In the genomic region with DNA sequence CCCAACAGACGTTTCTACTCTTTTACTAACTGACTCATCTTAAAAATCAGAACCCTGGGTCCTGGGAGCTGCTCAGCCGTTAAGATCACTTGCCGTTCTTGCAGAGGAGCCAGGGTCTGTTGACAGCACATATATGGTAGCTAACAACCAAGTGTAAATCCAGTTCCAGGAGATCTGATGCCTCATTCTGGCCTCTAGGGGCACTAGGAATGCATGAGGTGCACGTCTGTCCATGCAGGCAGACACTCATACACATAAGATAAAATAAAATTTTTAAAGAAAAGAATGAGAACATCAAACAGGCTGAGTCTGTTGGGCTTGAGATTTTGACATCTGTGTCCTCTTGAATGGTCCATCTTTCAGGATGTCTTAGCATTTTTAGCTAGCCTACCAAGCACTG, we compare ENCODE assay signal across 24 mouse cellular contexts. TPM values are rescaled to one million over a fixed set of nuclear protein-coding genes. Genes with fewer than 3 reads are reported as not detected.
DNase-seq lines count a peak whose midpoint lies in the region; ATAC-seq and TF ChIP-seq lines count a peak whose summit lies in the region.
"Had no signal": no experiment of that assay in that cellular context is flagged by ENCODE, and none has a peak within 500 bp of the region (broad histone marks: within the 10 kb centered on the region; RNA-seq: fewer than 3 reads in every experiment).

No protein-coding gene starts in this region.

- TF ChIP-seq CTCF in intestine, postnatal 0 days (IDR thresholded peaks at IDR 0.05; ENCODE audit: low read depth): peak; percentile 55
- peak; percentile 31; the same call in 1 of the 2 replicates for TF ChIP-seq CTCF in lung, adult 2 months (IDR thresholded peaks at IDR 0.05; ENCODE audit: insufficient read depth, low read length)

- H3K27ac ChIP-seq in intestine, postnatal 0 days (ENCODE audit: low read depth, low read length): no peak overlapping the region
- no peak overlapping the region for H3K27ac ChIP-seq in intestine, embryonic 16.5 days (ENCODE audit: low read length)
- H3K27ac ChIP-seq: embryonic facial prominence, embryonic 15.5 days; hindbrain, embryonic 15.5 days; intestine, embryonic 15.5 days; liver, embryonic 12.5 days; lung, embryonic 15.5 days; midbrain, embryonic 10.5 days had no signal

- H3K36me3 ChIP-seq in intestine, postnatal 0 days (ENCODE audit: control insufficient read depth, insufficient read depth): no peaks in the 10 kb centered on the region
- no peaks in the 10 kb centered on the region for H3K36me3 ChIP-seq in intestine, embryonic 16.5 days (ENCODE audit: control insufficient read depth, insufficient read depth, low read length)
- H3K36me3 ChIP-seq: embryonic facial prominence, embryonic 15.5 days; hindbrain, embryonic 15.5 days; intestine, embryonic 15.5 days; liver, embryonic 12.5 days; lung, embryonic 15.5 days; midbrain, embryonic 10.5 days had no signal

- no peak for TF ChIP-seq POLR2A in lung, adult 2 months (IDR thresholded peaks at IDR 0.05; ENCODE audit: borderline replicate concordance, extremely low read depth, low read depth, low read length)

- no peak overlapping the region for H3K4me3 ChIP-seq in intestine, postnatal 0 days (ENCODE audit: low read depth, low read length)
- no peak overlapping the region for H3K4me3 ChIP-seq in intestine, embryonic 16.5 days (ENCODE audit: low read length)
- no peak overlapping the region for H3K4me3 ChIP-seq in lung, adult 2 months (replicated peaks; ENCODE audit: extremely low read depth, low read depth, low read length)
- H3K4me3 ChIP-seq: embryonic facial prominence, embryonic 15.5 days; hindbrain, embryonic 15.5 days; intestine, embryonic 15.5 days; liver, embryonic 12.5 days; lung, embryonic 15.5 days; midbrain, embryonic 10.5 days had no signal

- H3K9ac ChIP-seq in intestine, postnatal 0 days (ENCODE audit: low read depth, low read length): no peak overlapping the region
- no peak overlapping the region for H3K9ac ChIP-seq in intestine, embryonic 16.5 days (ENCODE audit: low read depth, low read length)
- H3K9ac ChIP-seq: embryonic facial prominence, embryonic 15.5 days; hindbrain, embryonic 15.5 days; intestine, embryonic 15.5 days; liver, embryonic 12.5 days; lung, embryonic 15.5 days had no signal

- DNase-seq in lung, adult 2 months: no peak
- no peak for DNase-seq in lung, postnatal 4 days
- DNase-seq in ES-CJ7 (ENCODE audit: low read depth, low spot score): peak; percentile 11
- DNase-seq in cerebellum, adult 11 months: no peak
- no peak for DNase-seq in yolk sac, embryonic 10.5 days (ENCODE audit: low spot score)
- DNase-seq: adrenal gland, postnatal 36 days; cerebellum, adult 9-11 months; gastrocnemius, postnatal 25 days; heart, adult 18-20 months; heart, postnatal 4 days; kidney, postnatal 4 days; layer of hippocampus, adult 9-11 months; thymus, adult 2 months had no signal

- no peak for ATAC-seq in intestine, postnatal 0 days
- no peak for ATAC-seq in intestine, embryonic 16.5 days
- ATAC-seq: forebrain, embryonic 14.5 days; intestine, embryonic 15.5 days; liver, embryonic 12.5 days had no signal

- H3K4me1 ChIP-seq in intestine, postnatal 0 days (replicated peaks; ENCODE audit: control insufficient read depth, insufficient read depth, low read length): no peaks in the 10 kb centered on the region
- H3K4me1 ChIP-seq in intestine, embryonic 16.5 days (ENCODE audit: control insufficient read depth, insufficient read depth, low read length): no peaks in the 10 kb centered on the region
- no peaks in the 10 kb centered on the region for H3K4me1 ChIP-seq in lung, adult 2 months (ENCODE audit: control insufficient read depth, insufficient read depth, low read length)
- H3K4me1 ChIP-seq: hindbrain, embryonic 15.5 days; intestine, embryonic 15.5 days; liver, embryonic 12.5 days had no signal

- H3K4me2 ChIP-seq in intestine, postnatal 0 days (replicated peaks; ENCODE audit: low read depth): no peak overlapping the region
- no peak overlapping the region for H3K4me2 ChIP-seq in intestine, embryonic 16.5 days (ENCODE audit: low read depth, low read length)
- H3K4me2 ChIP-seq: embryonic facial prominence, embryonic 15.5 days; hindbrain, embryonic 15.5 days; intestine, embryonic 15.5 days; liver, embryonic 12.5 days; lung, embryonic 15.5 days had no signal

- no peaks in the 10 kb centered on the region for H3K27me3 ChIP-seq in intestine, postnatal 0 days (replicated peaks; ENCODE audit: control insufficient read depth, insufficient read depth, low read length)
- no peaks in the 10 kb centered on the region for H3K27me3 ChIP-seq in intestine, embryonic 16.5 days (replicated peaks; ENCODE audit: control insufficient read depth, insufficient read depth, low read length)
- H3K27me3 ChIP-seq: embryonic facial prominence, embryonic 15.5 days; hindbrain, embryonic 15.5 days; intestine, embryonic 15.5 days; liver, embryonic 12.5 days; lung, embryonic 15.5 days had no signal

- no peaks in the 10 kb centered on the region for H3K9me3 ChIP-seq in intestine, postnatal 0 days (ENCODE audit: control insufficient read depth)
- H3K9me3 ChIP-seq in intestine, embryonic 16.5 days (ENCODE audit: control insufficient read depth, low read length): no peaks in the 10 kb centered on the region
- H3K9me3 ChIP-seq: embryonic facial prominence, embryonic 15.5 days; hindbrain, embryonic 15.5 days; intestine, embryonic 15.5 days; liver, embryonic 12.5 days; lung, embryonic 15.5 days; midbrain, embryonic 10.5 days had no signal

- WGBS in intestine, postnatal 0 days: 69% methylated on average over 4 of the region's 4 CpGs
- WGBS in intestine, embryonic 16.5 days: 65% methylated on average over 4 of the region's 4 CpGs
- WGBS in lung, adult 2 months: 72% methylated on average over 4 of the region's 4 CpGs

RNA-seq across cellular contexts. Expression of a gene that starts 48.6 kb away (rescaled TPM):
- 0.77 and 0.82 TPM in 2 replicates for polyA plus RNA-seq in intestine, postnatal 0 days (2015; fragmentation: Nextera tagmentation; extraction: Ambion mirVana)
- 0.09 and 0.34 TPM in 2 replicates for polyA plus RNA-seq in intestine, embryonic 16.5 days (2015; fragmentation: Nextera tagmentation; extraction: Ambion mirVana)
- not detected in 2 replicates for polyA plus RNA-seq in lung, adult 2 months (2012; rRNA removed)
- polyA plus RNA-seq: C2C12; embryonic facial prominence, embryonic 15.5 days; forebrain, embryonic 14.5 days; heart, embryonic 14.5 days; hindbrain, embryonic 15.5 days; liver, embryonic 12.5 days; thymus, adult 2 months had no signal
